Mouse (Mus musculus): Measurements from ENCODE around the gene Slc5a10. TPM values are rescaled to one million over a fixed set of nuclear protein-coding genes. Genes with fewer than 3 reads are reported as not detected.

The Slc5a10 gene
- polyA plus RNA-seq, 1 experiment from 2014 or later, result 0.14 TPM

- H3K27ac ChIP-seq, result no peak overlapping the region
- peaks cover 12% of the 10 kb centered on the region for H3K4me1 ChIP-seq (replicated peaks)
- H3K4me3 ChIP-seq (replicated peaks), result no peak overlapping the region
- peaks cover 2% of the 10 kb centered on the region; the same call in 1 of the 2 replicates for H3K27me3 ChIP-seq
- no peaks in the 10 kb centered on the region for H3K36me3 ChIP-seq
- ATAC-seq (ENCODE audit: insufficient number of reproducible peaks, insufficient read depth, low FRiP score, low TSS enrichment, low read depth), result no peak
- 56% methylated on average over 14 of the region's 14 CpGs for WGBS
- no peak overlapping the region for H3K4me2 ChIP-seq
- no peaks in the 10 kb centered on the region for H3K9me3 ChIP-seq
- H3K9ac ChIP-seq (replicated peaks), result no peak overlapping the region
Measured at GRCm38 (mm10) chr11:61669492-61670490, 50.8 kb downstream of the Slc5a10 start.

GRCm38 (mm10) chr11:61667782-61668181 is 52.8 kb downstream of the Slc5a10 start:
- ATAC-seq (ENCODE audit: insufficient number of reproducible peaks, insufficient read depth, low FRiP score, low TSS enrichment, low read depth), result no peak
- Histone ChIP-seq H3K27ac (no peak overlapping the region), H3K4me1 (replicated peaks) (0 out of 2 replicates have a peak, but pooled peaks cover 5% of the 10 kb centered on the region), H3K4me2 (no peak overlapping the region), H3K9ac (replicated peaks) (no peak overlapping the region), H3K4me3 (replicated peaks) (no peak overlapping the region), H3K27me3 (peaks cover 2% of the 10 kb centered on the region; the same call in 1 of the 2 replicates), H3K9me3 (no peaks in the 10 kb centered on the region), H3K36me3 (no peaks in the 10 kb centered on the region)
- 70% methylated on average over 5 of the region's 5 CpGs for WGBS

GRCm38 (mm10) chr11:61667248-61667647 is 53.4 kb downstream of the Slc5a10 start:
- no peak overlapping the region for H3K9ac ChIP-seq (replicated peaks)
- H3K4me1 ChIP-seq (replicated peaks), result 0 out of 2 replicates have a peak, but pooled peaks cover 5% of the 10 kb centered on the region
- WGBS, result 87% methylated on average over 5 of the region's 5 CpGs
- no peak overlapping the region for H3K27ac ChIP-seq
- no peak overlapping the region for H3K4me3 ChIP-seq (replicated peaks)
- no peaks in the 10 kb centered on the region for H3K9me3 ChIP-seq
- no peaks in the 10 kb centered on the region for H3K36me3 ChIP-seq
- H3K4me2 ChIP-seq, result no peak overlapping the region
- peaks cover 2% of the 10 kb centered on the region; the same call in 1 of the 2 replicates for H3K27me3 ChIP-seq
- ATAC-seq (ENCODE audit: insufficient number of reproducible peaks, insufficient read depth, low FRiP score, low TSS enrichment, low read depth), result no peak

GRCm38 (mm10) chr11:61665991-61666799 is 54.4 kb downstream of the Slc5a10 start:
- Histone ChIP-seq H3K27ac (no peak overlapping the region), H3K4me2 (no peak overlapping the region), H3K4me1 (replicated peaks) (0 out of 2 replicates have a peak, but pooled peaks cover 5% of the 10 kb centered on the region), H3K36me3 (no peaks in the 10 kb centered on the region), H3K4me3 (replicated peaks) (no peak overlapping the region), H3K9ac (replicated peaks) (0 out of 2 replicates have a peak overlapping the region, but pooled peaks have one; percentile 12), H3K27me3 (peaks cover 2% of the 10 kb centered on the region; the same call in 1 of the 2 replicates), H3K9me3 (no peaks in the 10 kb centered on the region)
- ATAC-seq (ENCODE audit: insufficient number of reproducible peaks, insufficient read depth, low FRiP score, low TSS enrichment, low read depth), result 0 out of 2 replicates have a peak, but pooled peaks have one; percentile 22
- 39% methylated on average over 7 of the region's 7 CpGs for WGBS

- WGBS, result 84% methylated on average over 4 of the region's 4 CpGs
- no peaks in the 10 kb centered on the region for H3K36me3 ChIP-seq
- H3K4me1 ChIP-seq (replicated peaks), result 0 out of 2 replicates have a peak, but pooled peaks cover 5% of the 10 kb centered on the region
- H3K4me3 ChIP-seq (replicated peaks), result no peak overlapping the region
- H3K27ac ChIP-seq, result no peak overlapping the region
- no peaks in the 10 kb centered on the region for H3K9me3 ChIP-seq
- no peak overlapping the region for H3K4me2 ChIP-seq
- H3K27me3 ChIP-seq, result peaks cover 2% of the 10 kb centered on the region; the same call in 1 of the 2 replicates
- no peak for ATAC-seq (ENCODE audit: insufficient number of reproducible peaks, insufficient read depth, low FRiP score, low TSS enrichment, low read depth)
- H3K9ac ChIP-seq (replicated peaks), result no peak overlapping the region
Measured at GRCm38 (mm10) chr11:61665401-61665800, 55.2 kb downstream of the Slc5a10 start.

- Histone ChIP-seq H3K4me1 (replicated peaks) (peaks cover 9% of the 10 kb centered on the region; the same call in 1 of the 2 replicates), H3K27ac (no peak overlapping the region), H3K27me3 (peaks cover 2% of the 10 kb centered on the region; the same call in 1 of the 2 replicates), H3K9ac (replicated peaks) (no peak overlapping the region), H3K36me3 (no peaks in the 10 kb centered on the region), H3K9me3 (no peaks in the 10 kb centered on the region), H3K4me2 (no peak overlapping the region), H3K4me3 (replicated peaks) (no peak overlapping the region)
- ATAC-seq (ENCODE audit: insufficient number of reproducible peaks, insufficient read depth, low FRiP score, low TSS enrichment, low read depth), result no peak
- 91% methylated on average over 5 of the region's 5 CpGs for WGBS
Measured at GRCm38 (mm10) chr11:61662189-61662588, 58.4 kb downstream of the Slc5a10 start.

GRCm38 (mm10) chr11:61660806-61661392 is 59.7 kb downstream of the Slc5a10 start:
- WGBS, result 69% methylated on average over 7 of the region's 7 CpGs
- no peak for ATAC-seq (ENCODE audit: insufficient number of reproducible peaks, insufficient read depth, low FRiP score, low TSS enrichment, low read depth)

GRCm38 (mm10) chr11:61660001-61660400 is 60.6 kb downstream of the Slc5a10 start:
- H3K27me3 ChIP-seq, result no peaks in the 10 kb centered on the region
- no peaks in the 10 kb centered on the region for H3K36me3 ChIP-seq
- no peak overlapping the region for H3K27ac ChIP-seq
- no peaks in the 10 kb centered on the region for H3K9me3 ChIP-seq
- H3K9ac ChIP-seq (replicated peaks), result no peak overlapping the region
- peaks cover 9% of the 10 kb centered on the region; the same call in 1 of the 2 replicates for H3K4me1 ChIP-seq (replicated peaks)
- no peak overlapping the region for H3K4me3 ChIP-seq (replicated peaks)
- 89% methylated on average over 8 of the region's 8 CpGs for WGBS
- H3K4me2 ChIP-seq, result no peak overlapping the region
- no peak for ATAC-seq (ENCODE audit: insufficient number of reproducible peaks, insufficient read depth, low FRiP score, low TSS enrichment, low read depth)

More at GRCm38 (mm10) chr11:61660806-61661392, 59.7 kb downstream of the Slc5a10 start:
- H3K27ac ChIP-seq, result no peak overlapping the region
- no peaks in the 10 kb centered on the region for H3K27me3 ChIP-seq
- peaks cover 9% of the 10 kb centered on the region; the same call in 1 of the 2 replicates for H3K4me1 ChIP-seq (replicated peaks)
- H3K9ac ChIP-seq (replicated peaks), result no peak overlapping the region
- no peaks in the 10 kb centered on the region for H3K36me3 ChIP-seq
- H3K4me3 ChIP-seq (replicated peaks), result no peak overlapping the region
- no peaks in the 10 kb centered on the region for H3K9me3 ChIP-seq
- no peak overlapping the region for H3K4me2 ChIP-seq

GRCm38 (mm10) chr11:61659011-61659858 is 61.4 kb downstream of the Slc5a10 start:
- Histone ChIP-seq H3K4me3 (replicated peaks) (no peak overlapping the region), H3K36me3 (no peaks in the 10 kb centered on the region), H3K27ac (no peak overlapping the region), H3K4me1 (replicated peaks) (peaks cover 9% of the 10 kb centered on the region; the same call in 1 of the 2 replicates), H3K9ac (replicated peaks) (no peak overlapping the region), H3K9me3 (no peaks in the 10 kb centered on the region), H3K27me3 (no peaks in the 10 kb centered on the region), H3K4me2 (no peak overlapping the region)
- ATAC-seq (ENCODE audit: insufficient number of reproducible peaks, insufficient read depth, low FRiP score, low TSS enrichment, low read depth), result no peak
- WGBS, result 79% methylated on average over 4 of the region's 4 CpGs

Measured in limb, embryonic 12.5 days (tissue).